Mouse (Mus musculus) testis, adult 2 months (tissue): ENCODE measurements around the gene Sec24d. TPM values are rescaled to one million over a fixed set of nuclear protein-coding genes. Genes with fewer than 3 reads are reported as not detected.

Experiments used
- H3K27ac ChIP-seq: fragments of 200-500 bp; 2 replicates; pipeline ENCODE4 v1.5.1; 2012; ENCODE audit warnings: low read depth, low read length; ENCODE audit not compliant: control insufficient read depth, insufficient read depth
- H3K27me3 ChIP-seq: fragments of 200-500 bp; 2 replicates; pipeline ENCODE4 v1.6.1; 2012; ENCODE audit warnings: mild to moderate bottlenecking, low read length, moderate library complexity; ENCODE audit not compliant: control insufficient read depth, insufficient read depth
- H3K36me3 ChIP-seq: fragments of 200-500 bp; 2 replicates; pipeline ENCODE4 v1.6.1; 2012; ENCODE audit warnings: mild to moderate bottlenecking, low read length; ENCODE audit not compliant: control insufficient read depth, insufficient read depth
- H3K4me1 ChIP-seq: fragments of 200-500 bp; 2 replicates; pipeline ENCODE4 v1.6.1; 2012; ENCODE audit warnings: low read length; ENCODE audit not compliant: control insufficient read depth, insufficient read depth
- H3K4me3 ChIP-seq: fragments of 200-500 bp; 2 replicates; pipeline ENCODE4 v1.5.1; 2012; ENCODE audit warnings: low read depth, mild to moderate bottlenecking, low read length, moderate library complexity, mixed read lengths; ENCODE audit not compliant: control insufficient read depth
- CTCF ChIP-seq: fragments of 200-500 bp; IDR thresholded peaks from 2 replicates; pipeline ENCODE4 v1.5.1; 2012; ENCODE audit warnings: low read depth, mild to moderate bottlenecking, inconsistent platforms, low read length, moderate library complexity; ENCODE audit not compliant: control insufficient read depth, insufficient read depth, insufficient replicate concordance
- POLR2A ChIP-seq: fragments of 200-500 bp; IDR thresholded peaks from 2 replicates; pipeline ENCODE4 v1.6.1; 2012; ENCODE audit warnings: low read depth, mild to moderate bottlenecking, inconsistent platforms, low read length, moderate library complexity; ENCODE audit not compliant: control insufficient read depth
- polyA plus RNA-seq: library from polyadenylated mRNA; depleted of rRNA; stranded (reverse); fragments of >200 nt; gene quantifications from 2 replicates; pipeline ENCODE4 v1.2.3, GENCODE M21; 2012; rRNA removed

Gene Sec24d
- 3.3 and 5.3 TPM in 2 replicates for polyA plus RNA-seq

DNA sequence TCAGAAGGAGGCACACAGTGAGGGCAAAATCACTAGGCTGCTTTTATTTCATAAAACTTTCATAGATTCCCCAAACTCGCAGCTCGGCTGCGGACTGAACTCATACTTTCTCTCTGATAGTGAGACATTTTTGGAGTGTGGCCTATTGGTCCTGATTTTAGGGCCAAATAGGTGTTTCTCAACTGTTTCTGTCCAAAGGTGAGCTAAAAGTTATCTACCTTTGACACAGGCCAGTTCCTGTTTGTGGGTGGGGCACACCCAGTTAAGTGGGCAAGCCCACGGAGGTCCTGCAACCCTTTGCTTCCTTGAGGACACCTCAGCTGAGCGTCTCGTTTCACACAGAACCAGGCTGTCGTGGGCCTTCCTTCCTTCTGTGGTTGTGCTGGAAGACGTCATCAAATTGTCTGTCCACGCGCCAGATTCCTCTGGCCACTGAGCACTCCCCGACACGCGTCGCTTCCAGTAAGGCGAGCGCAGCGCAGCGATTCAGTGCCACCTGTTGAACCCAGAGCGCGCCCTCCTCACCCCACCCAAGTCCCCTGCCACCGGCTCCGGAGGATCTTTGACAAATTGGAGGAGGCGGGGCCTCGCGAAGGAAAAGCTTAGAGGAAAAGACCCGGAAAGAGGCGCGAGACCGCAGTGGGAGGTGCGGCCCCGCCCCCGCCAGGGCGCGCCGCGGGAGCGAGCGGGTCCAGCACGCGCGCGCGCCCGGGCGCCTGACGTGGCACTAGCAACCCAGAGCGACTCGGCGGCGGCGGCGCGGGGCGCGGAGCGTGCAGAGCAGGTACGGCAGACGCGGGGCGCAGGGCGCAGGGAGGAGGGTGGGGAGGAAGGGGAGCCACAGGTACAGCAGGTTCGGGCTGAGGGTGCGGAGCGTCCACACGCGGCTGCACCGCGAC is at the start of gene Sec24d:
TSS of gene Sec24d (plus strand) at position 703 of the 899 bp plus-strand sequence.
- H3K27me3 ChIP-seq, result no peaks in the 10 kb centered on the region
- peaks cover 9% of the 10 kb centered on the region for H3K4me1 ChIP-seq
- peak within 1 kb of the TSS; percentile 51 for H3K27ac ChIP-seq
- peak within 1 kb of the TSS; percentile 92 for H3K4me3 ChIP-seq
- no peaks in the 10 kb centered on the region for H3K36me3 ChIP-seq
- TF ChIP-seq CTCF (no peak), POLR2A (no peak)

DNA sequence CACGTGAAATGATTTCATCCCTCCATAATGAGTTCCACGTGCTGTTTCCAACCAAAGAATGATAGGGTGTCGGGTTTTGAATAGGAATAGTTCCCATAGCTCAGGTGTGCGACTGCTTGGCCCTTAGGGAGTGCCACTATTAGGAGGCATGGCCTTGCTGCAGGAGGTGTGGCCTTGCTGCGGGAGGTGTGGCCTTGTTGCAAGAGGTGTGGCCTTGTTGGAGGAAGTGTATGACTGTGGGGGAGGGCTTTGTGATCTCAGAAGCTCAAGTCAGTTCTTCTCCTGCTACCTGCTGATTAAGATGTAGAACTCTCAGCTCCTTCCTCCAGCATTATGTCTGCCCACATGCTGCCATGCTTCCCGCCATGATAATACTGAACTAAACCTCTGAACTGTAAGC is 48.6 kb upstream of the Sec24d start:
- Histone ChIP-seq H3K36me3 (no peaks in the 10 kb centered on the region), H3K27ac (no peak overlapping the region)
- TF ChIP-seq POLR2A (no peak), CTCF (no peak)

DNA sequence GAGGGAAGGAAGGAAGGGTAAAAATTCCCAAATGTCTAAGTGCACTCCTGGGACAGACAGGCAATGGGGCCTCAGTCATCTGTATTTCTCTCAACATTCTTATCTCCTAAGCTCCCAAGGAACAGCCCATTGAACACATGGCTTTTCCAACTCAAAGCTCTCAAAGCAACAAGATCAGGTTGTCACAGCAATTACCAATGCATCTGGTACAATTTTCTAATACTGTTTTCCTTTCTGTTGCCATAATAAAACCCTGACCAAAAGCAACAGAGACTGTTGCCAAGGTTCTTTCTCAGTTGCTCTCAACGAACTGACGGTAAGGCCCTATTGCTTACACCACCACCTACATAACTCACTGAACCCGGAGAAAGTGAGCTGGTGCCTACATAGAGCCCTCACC is 40.0 kb upstream of the Sec24d start:
- Histone ChIP-seq H3K27ac (no peak overlapping the region), H3K4me3 (no peak overlapping the region), H3K27me3 (no peaks in the 10 kb centered on the region), H3K4me1 (no peaks in the 10 kb centered on the region), H3K36me3 (no peaks in the 10 kb centered on the region)
- no peak for TF ChIP-seq CTCF
- TF ChIP-seq POLR2A, result no peak

More for the DNA sequence above, 48.6 kb upstream of the Sec24d start:
- H3K4me1 ChIP-seq, result no peaks in the 10 kb centered on the region
- no peak overlapping the region for H3K4me3 ChIP-seq
- H3K27me3 ChIP-seq, result no peaks in the 10 kb centered on the region

DNA sequence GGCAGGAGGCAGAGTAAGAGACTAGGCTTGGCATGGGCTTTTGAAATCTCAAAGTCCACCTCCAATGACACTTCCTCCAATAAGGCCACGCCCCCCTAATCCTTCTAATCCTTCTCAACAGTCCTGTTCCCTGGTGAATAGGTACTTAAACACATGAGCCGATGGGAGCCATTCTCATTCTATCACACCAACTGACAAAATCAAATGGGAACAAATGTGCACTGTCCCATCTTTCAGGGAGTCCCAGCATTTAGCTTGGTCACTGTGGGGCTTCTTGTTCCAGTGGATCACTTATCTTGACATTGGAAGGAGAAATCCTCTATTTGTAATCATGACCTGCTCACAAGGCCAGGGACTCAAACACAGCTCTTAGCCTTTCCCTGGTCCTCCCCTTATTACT is 35.6 kb upstream of the Sec24d start:
- TF ChIP-seq CTCF (no peak), POLR2A (no peak)
- Histone ChIP-seq H3K4me3 (no peak overlapping the region), H3K27ac (no peak overlapping the region), H3K27me3 (no peaks in the 10 kb centered on the region), H3K36me3 (no peaks in the 10 kb centered on the region), H3K4me1 (peaks cover 5% of the 10 kb centered on the region)

DNA sequence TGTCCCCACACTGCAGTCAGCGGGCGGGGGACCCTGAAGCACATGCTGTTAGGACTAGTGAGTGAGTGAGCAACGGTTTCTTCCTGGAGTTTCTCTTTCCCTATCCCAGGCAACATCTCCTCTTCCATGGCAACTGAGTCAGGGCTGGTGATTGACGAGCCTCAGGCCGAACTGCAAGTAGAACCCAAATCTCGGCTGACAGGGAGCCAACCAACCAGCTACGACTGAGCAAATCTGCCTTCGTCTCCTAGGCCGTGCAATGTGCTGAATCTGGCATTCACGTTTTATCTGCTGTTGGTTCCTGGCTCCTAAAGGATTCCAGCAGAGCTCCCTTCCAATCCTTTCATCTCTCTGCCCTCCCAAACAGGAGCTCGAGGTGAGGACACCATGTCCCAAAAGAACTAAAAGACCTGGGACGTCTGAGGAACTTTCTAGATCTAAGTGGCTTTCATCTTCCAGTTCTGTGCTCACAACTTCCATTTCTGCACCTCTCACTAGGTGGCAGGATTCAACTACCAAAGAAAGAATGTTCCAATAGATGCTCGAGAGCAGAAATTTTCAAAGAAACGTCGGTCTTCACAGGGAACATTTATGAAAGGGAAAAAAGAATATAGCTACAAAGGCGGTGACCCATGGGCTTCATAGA is 32.9 kb upstream of the Sec24d start:
- TF ChIP-seq POLR2A (no peak), CTCF (no peak)
- Histone ChIP-seq H3K4me3 (no peak overlapping the region), H3K4me1 (peaks cover 5% of the 10 kb centered on the region), H3K36me3 (no peaks in the 10 kb centered on the region), H3K27me3 (no peaks in the 10 kb centered on the region), H3K27ac (no peak overlapping the region)

DNA sequence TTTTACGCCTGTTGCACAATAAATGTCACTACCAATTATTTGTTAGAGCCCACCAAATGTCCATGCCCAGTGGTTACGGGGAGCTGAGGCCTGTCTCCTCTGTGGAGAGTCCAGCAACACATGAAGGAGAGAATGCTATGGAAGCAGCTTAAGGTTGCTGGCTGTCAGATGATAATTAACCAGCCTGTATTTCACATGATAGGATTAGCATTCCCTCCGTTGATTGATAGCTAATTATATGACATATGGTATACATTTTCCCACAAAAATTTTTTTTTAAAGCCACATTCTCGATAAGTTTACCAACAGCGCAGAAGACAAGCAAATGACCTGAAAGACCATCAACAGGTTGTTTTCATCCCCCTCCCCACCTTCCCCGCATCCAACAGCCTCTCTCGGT is 31.8 kb upstream of the Sec24d start:
- Histone ChIP-seq H3K4me3 (no peak overlapping the region; the same call in 1 of the 2 replicates), H3K27me3 (no peaks in the 10 kb centered on the region), H3K4me1 (peaks cover 5% of the 10 kb centered on the region), H3K36me3 (no peaks in the 10 kb centered on the region), H3K27ac (no peak overlapping the region)
- TF ChIP-seq POLR2A (no peak), CTCF (no peak)

DNA sequence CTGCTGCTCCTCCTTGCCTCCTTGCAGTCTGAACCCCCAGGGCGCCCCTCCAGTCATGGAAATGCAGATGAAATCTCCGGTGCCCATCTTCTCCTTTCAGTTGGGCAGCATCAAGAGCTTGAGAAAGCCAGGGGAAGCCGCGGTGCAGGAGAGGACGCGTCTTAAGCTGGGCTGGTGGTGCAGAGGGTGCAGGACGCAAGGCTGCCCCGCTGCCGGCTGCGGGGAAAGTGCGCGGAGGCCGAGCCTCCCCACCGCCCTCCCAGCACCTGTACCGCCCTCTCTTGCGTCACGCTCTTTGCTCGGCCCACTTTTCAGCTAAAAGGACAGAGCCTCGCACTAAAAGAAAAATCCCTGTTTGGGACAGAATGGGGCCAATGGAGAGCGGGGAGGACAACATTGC is 31.3 kb upstream of the Sec24d start, which contains the start of gene Synpo2:
TSS of gene Synpo2 (minus strand) at position 229 of the 400 bp plus-strand sequence.
- H3K27ac ChIP-seq, result no peak within 1 kb of the TSS
- H3K36me3 ChIP-seq, result no peaks in the 10 kb centered on the region
- H3K4me3 ChIP-seq, result peak within 1 kb of the TSS; percentile 61
- no peak for TF ChIP-seq CTCF
- no peak for TF ChIP-seq POLR2A
- peaks cover 5% of the 10 kb centered on the region for H3K4me1 ChIP-seq
- no peaks in the 10 kb centered on the region for H3K27me3 ChIP-seq
